Mouse (Mus musculus) lung, postnatal 10 days (tissue): ENCODE results near the gene Tomm40.
A peak's percentile ranks its signal among the peaks of the same experiment; 100 is the strongest.

Source experiments
- DNase-seq: peaks from one replicate; pipeline ENCODE4 v3.0.0; 2021

The Tomm40 gene

GRCm38 (mm10) chr7:19744590-19745385 is 29.6 kb upstream of the Tomm40 start:
- peak; percentile 59 for DNase-seq

GRCm38 (mm10) chr7:19743791-19744190 is 28.6 kb upstream of the Tomm40 start:
- no peak for DNase-seq

GRCm38 (mm10) chr7:19742468-19742867 is 27.2 kb upstream of the Tomm40 start:
- no peak for DNase-seq

DNA sequence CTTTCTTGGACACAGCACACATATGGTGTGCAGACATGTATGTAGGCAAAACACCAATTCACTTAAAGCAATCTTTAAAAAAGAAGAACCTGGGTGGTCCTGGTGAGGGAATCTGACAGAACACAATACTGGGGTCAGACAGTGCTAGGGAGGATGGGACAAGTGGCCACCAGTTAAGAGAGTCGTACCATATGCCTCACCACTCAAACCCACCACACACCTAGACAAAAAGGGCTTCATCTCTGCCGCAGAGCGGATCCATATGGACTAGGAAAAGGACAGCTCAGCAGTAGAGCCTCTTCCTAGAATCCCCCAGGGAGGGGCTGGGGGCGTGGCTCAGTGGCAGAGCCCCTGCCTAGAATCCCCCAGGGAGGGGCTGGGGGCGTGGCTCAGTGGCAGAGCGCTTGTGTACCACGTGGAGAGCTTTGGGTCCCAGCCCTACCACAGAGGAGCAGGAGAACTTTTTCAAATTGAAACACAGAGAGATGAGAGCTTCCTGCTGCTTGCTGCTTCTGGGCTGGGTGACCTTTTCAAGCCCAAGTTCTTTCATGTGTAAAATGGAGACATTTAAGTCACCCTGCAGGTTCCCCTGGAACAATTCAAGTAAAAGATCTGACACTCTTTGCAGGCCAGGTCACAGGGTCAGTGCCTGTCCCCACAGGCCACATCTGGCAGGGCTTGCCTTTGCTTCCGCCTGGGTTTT is 26.2 kb upstream of the Tomm40 start:
- DNase-seq: peak; percentile 73

DNA sequence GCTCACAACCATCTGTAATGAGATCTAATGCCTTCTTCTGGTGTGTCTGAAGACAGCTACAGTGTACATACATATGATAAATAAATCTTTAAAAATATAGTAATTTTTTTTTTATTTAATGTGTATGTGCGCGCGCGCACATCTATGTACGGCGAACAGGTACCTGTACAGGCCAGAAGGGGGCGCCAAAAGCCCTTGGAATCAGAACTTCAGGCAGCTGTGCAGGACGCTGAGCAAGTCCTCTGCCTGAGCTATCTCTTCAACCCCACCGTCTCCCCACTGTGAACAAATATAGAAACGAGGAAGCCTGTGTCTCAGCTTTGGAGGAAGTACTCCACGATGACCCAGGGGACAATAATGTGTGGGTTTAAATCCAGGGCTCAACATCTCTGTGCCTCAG is 25.0 kb upstream of the Tomm40 start:
- DNase-seq: peak; percentile 38

DNA sequence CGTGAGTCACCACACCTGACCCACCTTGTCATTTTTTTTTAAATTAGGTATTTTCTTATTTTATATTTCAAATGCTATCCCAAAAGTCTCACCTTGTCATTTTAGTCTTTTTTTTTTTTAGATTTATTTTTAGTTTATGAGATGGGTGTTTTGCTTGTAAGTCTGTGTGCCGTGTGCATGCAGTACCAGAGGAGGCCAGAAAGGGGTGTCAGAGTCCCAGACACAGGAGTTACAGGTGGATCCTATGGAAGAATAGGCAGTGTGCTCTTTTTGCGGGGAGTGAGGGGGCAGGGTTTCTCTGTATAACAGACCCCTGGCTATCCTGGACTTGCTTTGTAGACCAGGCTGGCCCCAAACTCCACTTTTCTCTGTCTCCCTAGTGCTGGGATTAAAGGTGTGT is 23.5 kb upstream of the Tomm40 start:
- DNase-seq: peak; percentile 28

GRCm38 (mm10) chr7:19736389-19737057 is 21.3 kb upstream of the Tomm40 start:
- DNase-seq: no peak

DNA sequence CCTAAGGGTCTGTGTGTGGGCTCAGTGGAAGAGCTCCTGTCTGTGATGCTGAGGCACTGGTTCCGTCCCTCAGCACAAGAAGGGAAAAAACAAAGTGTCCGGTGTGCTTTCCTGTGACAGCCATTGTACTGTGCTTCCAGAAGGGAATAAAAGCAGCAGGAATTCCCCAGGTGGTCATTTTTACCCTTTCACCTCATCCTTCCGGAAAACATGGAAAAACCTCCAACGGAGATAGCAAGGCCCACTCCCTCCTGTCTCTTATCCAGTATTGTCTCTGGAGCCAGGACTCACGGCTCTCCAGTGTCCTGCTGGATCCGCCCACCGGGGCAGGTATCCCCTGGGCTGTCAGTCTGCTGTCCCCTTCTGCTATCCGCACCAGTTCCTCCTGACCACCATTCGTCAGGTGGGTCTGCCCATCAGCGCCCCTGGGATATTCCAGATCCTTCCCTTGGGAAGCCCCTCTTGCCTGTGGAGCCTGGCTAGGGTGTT is 19.0 kb upstream of the Tomm40 start:
- no peak for DNase-seq

DNA sequence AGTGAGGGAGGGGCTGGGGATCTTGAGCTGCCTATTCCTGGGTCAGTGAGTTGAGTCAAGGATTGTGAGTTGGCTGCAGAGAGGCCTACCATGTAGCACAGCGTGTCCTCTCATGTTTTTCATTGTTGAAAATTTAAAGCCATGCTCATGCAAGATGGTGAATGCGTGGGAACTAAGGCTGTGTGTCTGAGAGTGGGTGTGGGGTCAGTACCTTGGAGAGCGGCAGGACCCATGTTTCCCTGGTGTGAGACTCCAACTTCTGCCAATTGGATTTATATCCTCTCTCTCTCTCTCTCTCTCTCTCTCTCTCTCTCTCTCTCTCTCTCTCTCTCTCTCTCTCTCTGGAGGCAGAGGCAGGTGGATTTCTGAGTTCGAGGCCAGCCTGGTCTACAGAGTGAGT is 11.3 kb upstream of the Tomm40 start:
- DNase-seq: no peak

- peak; percentile 55 for DNase-seq
Measured at GRCm38 (mm10) chr7:19724167-19724566, 8.9 kb upstream of the Tomm40 start.

GRCm38 (mm10) chr7:19722754-19723195 is 7.5 kb upstream of the Tomm40 start:
- DNase-seq: peak; percentile 76

DNA sequence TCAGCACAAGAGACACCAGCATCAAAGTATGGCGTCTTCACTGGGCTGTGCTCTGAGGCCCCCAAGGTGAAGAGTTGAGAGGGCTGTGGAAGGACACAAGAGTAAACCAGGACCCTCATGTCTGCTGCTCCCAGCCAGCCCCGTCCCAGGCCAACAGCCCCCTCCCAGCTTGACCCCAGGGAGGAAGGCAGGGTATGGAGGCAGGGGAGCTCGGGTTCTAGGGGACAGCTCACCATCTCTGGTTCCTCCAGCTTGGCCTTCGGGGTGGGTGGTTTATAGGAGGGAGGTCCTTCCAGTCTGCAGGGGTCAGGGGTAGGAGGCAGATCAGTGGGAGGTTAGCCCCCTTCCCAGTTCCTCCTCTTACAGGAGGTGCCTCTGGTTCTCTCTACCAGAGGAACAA is 4.0 kb upstream of the Tomm40 start:
- DNase-seq: no peak

DNA sequence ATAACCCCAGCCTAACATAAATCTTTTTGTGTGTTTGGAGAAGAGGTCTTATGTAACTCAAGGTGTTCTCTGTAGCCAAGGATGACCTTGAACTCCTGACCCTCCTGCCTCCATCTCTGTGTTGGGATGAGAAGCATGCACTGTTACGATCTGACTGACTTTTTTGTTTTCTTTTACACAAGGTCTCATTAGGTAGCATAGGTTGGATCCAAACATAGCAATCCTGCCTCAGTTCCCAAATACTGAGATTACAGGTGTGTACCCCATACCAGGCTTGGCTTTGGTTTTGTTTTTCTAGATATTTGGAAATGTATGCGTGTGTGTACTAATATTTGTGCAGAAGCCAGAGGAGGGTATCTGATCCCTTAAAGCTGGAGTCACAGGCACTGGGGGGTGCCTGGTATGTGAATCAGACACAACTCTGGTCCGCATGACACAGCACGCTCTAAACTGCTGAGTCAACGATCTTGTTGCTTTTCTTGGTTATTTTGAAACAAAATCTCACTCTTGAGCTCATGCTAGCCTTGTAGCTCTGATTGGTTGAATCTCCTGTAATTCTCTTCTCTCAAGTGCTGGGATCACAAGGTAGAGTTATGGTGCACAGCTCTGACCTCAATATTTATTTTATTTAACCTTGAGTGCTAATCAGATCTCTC is 3.2 kb upstream of the Tomm40 start:
- DNase-seq: no peak

DNA sequence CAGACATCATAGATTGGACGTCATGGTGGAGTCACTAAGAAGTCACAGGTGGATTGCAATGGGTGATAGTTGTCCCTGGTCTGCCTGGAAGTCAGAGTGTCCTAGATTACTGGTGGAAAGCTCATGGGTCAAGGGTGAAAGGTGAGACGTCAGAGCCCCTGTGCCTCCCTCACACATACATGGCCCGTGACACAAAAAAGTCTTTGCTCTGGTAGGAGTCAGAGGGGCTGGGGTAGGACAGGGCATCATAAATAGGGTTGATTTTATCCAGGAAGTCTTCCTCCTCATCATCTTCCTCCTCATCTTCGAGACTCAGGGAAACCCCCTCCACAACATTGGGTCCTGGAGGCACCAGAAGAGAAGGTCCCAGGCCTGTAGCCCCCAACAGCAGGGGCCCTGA is 2.1 kb upstream of the Tomm40 start:
- DNase-seq: no peak

GRCm38 (mm10) chr7:19716822-19717221 is 1.6 kb upstream of the Tomm40 start:
- no peak for DNase-seq

DNA sequence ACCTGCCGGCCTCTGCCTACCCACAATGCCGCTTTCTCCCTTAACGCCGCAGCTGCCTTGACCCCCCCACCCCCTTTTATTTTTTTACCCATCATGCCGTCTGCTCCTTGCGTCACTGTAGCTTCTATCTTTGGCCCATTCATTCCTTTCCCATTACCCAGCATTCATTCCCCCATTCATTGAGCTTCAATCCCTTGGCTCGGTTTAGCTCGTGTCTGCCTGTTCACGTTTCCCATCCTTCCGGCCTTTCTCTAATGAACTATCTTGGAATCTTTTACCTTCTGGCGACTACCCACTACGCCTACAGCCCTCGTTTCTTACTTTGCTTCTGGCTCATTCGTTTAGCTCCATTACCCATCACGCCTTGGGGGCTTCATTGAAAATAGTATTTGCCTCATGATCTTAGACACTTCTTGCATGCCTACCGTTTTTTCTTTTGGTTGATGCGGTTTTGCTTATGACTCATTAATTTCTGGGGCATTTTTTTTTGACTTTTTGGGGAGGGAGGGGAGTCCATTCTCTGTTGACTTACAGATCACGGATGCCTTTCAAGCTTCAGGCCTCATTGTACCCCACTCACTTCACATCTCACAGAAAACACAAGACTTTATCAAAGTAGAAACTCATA is 931 bp upstream of the Tomm40 start:
- no peak for DNase-seq

- no peak for DNase-seq
Measured at GRCm38 (mm10) chr7:19714836-19715235, 402 bp downstream of the Tomm40 start.

DNA sequence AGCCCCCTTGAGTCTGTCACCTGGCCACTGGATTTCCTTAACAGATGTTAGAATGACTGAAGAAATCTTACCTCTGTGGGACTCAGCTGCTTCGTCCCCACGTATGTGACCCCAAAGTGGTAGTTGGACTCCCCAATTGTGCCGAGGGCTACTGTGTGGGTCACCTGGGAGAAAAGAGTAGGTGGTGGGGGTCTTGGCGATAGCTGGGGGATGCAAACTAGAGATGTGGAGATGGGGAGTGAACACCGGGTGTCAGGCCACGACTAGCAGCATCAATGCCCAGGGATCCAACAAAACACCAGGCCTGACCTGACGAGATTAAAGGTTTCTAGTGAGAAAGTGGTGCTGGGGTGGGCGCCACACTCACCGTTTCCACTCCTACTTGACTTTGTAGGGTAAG is 1.6 kb downstream of the Tomm40 start:
- DNase-seq: no peak

DNA sequence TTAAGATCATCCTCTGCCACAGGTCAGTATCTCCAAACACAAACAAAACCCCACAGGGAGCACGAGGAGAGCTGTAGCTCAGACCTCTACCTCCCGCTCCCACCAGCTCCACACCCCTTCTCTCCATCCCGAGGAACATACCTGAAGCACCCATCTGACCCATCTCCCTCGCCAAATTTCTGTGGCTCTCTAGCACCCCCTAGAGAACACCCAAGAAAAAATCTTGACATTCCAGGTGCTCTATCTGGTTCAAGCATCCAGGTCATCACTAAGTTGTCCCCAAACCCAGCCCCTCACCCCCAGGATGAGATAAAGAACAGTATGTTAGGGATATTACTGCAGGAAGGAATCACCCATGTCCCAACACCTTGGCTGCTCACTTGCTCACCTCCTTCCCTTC is 2.0 kb downstream of the Tomm40 start:
- DNase-seq: peak; percentile 45

- DNase-seq: peak; percentile 44
Measured at GRCm38 (mm10) chr7:19712414-19712813, 2.8 kb downstream of the Tomm40 start.

GRCm38 (mm10) chr7:19710650-19711049 is 4.6 kb downstream of the Tomm40 start:
- no peak for DNase-seq

- DNase-seq: no peak
Measured at GRCm38 (mm10) chr7:19705271-19705670, 10.0 kb downstream of the Tomm40 start.

DNA sequence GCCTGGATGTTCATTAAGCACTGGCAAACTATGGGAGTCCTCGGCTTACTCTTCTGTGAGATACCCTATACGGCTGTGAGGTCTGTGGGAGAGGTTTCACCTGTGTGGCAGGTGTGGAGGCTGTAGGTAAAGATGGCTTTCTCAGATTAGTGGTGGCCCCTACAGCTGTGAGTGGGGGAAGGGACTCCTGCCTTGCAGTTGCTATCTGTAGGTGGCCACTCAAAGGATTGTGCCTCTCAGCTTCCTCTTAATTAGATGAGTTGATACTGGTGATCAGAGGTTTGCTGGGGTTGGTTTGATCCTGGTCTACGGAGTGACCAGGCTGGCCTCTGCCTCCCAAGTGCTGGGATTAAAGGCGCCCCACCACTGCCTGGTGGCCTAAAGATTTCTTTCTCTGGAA is 10.8 kb downstream of the Tomm40 start:
- DNase-seq: no peak
